Mouse (Mus musculus) liver, embryonic 14.5 days (tissue): ENCODE measurements around the gene Tyw1. TPM values are rescaled to one million over a fixed set of nuclear protein-coding genes. Genes with fewer than 3 reads are reported as not detected.

ENCODE experiments used
- ATAC-seq: fragments of 200-750 bp; cut with Nextera tagmentation; 2 replicates; pipeline ENCODE4 v1.8.0; 2017; ENCODE audit warnings: moderate number of reproducible peaks, mild to moderate bottlenecking, moderate library complexity; ENCODE audit not compliant: insufficient read depth
- DNase-seq, 3 experiments: peaks; one replicate each; pipeline ENCODE4 v3.0.0-alpha.2; 2012 to 2013; ENCODE audit warnings: low read depth in 3 of 3, low spot score in 3 of 3
- H3K27ac ChIP-seq: fragments of 300-500 bp; sonication (generic); 2 replicates; pipeline ENCODE4 v1.5.1; 2014; ENCODE audit warnings: moderate library complexity, mild to moderate bottlenecking, control low read depth, inconsistent platforms
- H3K27me3 ChIP-seq: fragments of 300-500 bp; sonication (generic); 2 replicates; pipeline ENCODE4 v1.6.1; 2014; ENCODE audit warnings: mild to moderate bottlenecking, low read length, moderate library complexity; ENCODE audit not compliant: control insufficient read depth, insufficient read depth
- H3K36me3 ChIP-seq: fragments of 300-500 bp; sonication (generic); replicated peaks from 2 replicates; pipeline ENCODE4 v1.6.1; 2014; ENCODE audit warnings: low read depth; ENCODE audit not compliant: control insufficient read depth, insufficient read depth
- H3K4me1 ChIP-seq, 2 experiments: fragments of 200-500 bp in 1 of 2; fragments of 300-500 bp in 1 of 2; sonication (generic) in 1 of 2; replicated peaks; 2 replicates each; pipeline ENCODE4 v1.6.1; 2012 to 2014; ENCODE audit warnings: antibody characterized with exemption in 1 of 2, inconsistent platforms in 1 of 2, low read length in 1 of 2; ENCODE audit not compliant: control insufficient read depth in 2 of 2, insufficient read depth in 2 of 2
- H3K4me2 ChIP-seq: fragments of 300-500 bp; sonication (generic); 2 replicates; pipeline ENCODE4 v1.6.1; 2014; ENCODE audit warnings: low read depth, mild to moderate bottlenecking, control low read depth, moderate library complexity
- H3K4me3 ChIP-seq, 2 experiments: fragments of 200-500 bp in 1 of 2; fragments of 300-500 bp in 1 of 2; sonication (generic) in 1 of 2; 2 replicates each; pipeline ENCODE4 v1.5.1; 2012 to 2014; ENCODE audit warnings: low read depth in 2 of 2, low read length in 2 of 2, mild to moderate bottlenecking in 2 of 2, control low read depth in 1 of 2, inconsistent platforms in 1 of 2, moderate library complexity in 1 of 2; ENCODE audit not compliant: insufficient read depth in 1 of 2
- H3K9ac ChIP-seq: fragments of 300-500 bp; sonication (generic); replicated peaks from 2 replicates; pipeline ENCODE4 v1.6.1; 2014; ENCODE audit warnings: mild to moderate bottlenecking, control low read depth, moderate library complexity
- H3K9me3 ChIP-seq: fragments of 300-500 bp; sonication (generic); 2 replicates; pipeline ENCODE4 v1.6.1; 2016; ENCODE audit warnings: low read length, mixed read lengths; ENCODE audit not compliant: control insufficient read depth
- CTCF ChIP-seq: IDR thresholded peaks from 2 replicates; pipeline ENCODE4 v1.5.1; 2016; ENCODE audit warnings: antibody characterized with exemption, low read depth, control low read depth
- EP300 ChIP-seq: IDR thresholded peaks from 2 replicates; pipeline ENCODE4 v1.6.1; 2016; ENCODE audit warnings: antibody characterized with exemption, low read depth
- WGBS: fragments of 180-500 bp; shearing (Covaris S2); extraction: QIAGEN DNeasy Blood & Tissue Kit; methylation state at CpG from one replicate; pipeline ENCODE4 v1.1.7; 2014; ENCODE audit not compliant: insufficient replicate concordance; 5-methylcytosine and 5-hydroxymethylcytosine counted together
- polyA plus RNA-seq, 2 experiments: library from polyadenylated mRNA; depleted of rRNA in 1 of 2; stranded (reverse) in 1 of 2; unstranded in 1 of 2; fragments of >200 nt; fragmentation: Nextera tagmentation in 1 of 2; extraction: Ambion mirVana in 1 of 2; gene quantifications; 2 replicates each; pipeline versions ENCODE4 v1.2.1 to v1.2.3; 2012 to 2014

The Tyw1 gene
- polyA plus RNA-seq, 2 experiments: 6.8 to 12.1 TPM

- TF ChIP-seq EP300 (no peak), CTCF (no peak)
- Histone ChIP-seq H3K4me1 (peaks cover 5 to 21% of the 10 kb centered on the region in 2 experiments), H3K27ac (peak overlapping the region; percentile 30), H3K36me3 (peaks cover 14% of the 10 kb centered on the region), H3K9me3 (no peaks in the 10 kb centered on the region), H3K4me3 (peak overlapping the region; percentile 91 to 95), H3K27me3 (no peaks in the 10 kb centered on the region), H3K9ac (peak overlapping the region; percentile 67), H3K4me2 (peak overlapping the region; percentile 94)
- ATAC-seq (no peak), DNase-seq (no peak)
- 5% methylated on average over 8 of the region's 8 CpGs for WGBS
Observed at GRCm38 (mm10) chr5:130257303-130257702, 1.9 kb downstream of the Tyw1 start.

GRCm38 (mm10) chr5:130263454-130263853, 8.0 kb downstream of the Tyw1 start:
- H3K4me1 ChIP-seq: peaks cover 0 to 6% of the 10 kb centered on the region in 2 experiments; a peak in 3 of 4 replicates
- H3K36me3 ChIP-seq: peaks cover 10% of the 10 kb centered on the region; the same call in 1 of the 2 replicates
- no peak overlapping the region for H3K9ac ChIP-seq
- H3K27ac ChIP-seq: no peak overlapping the region
- TF ChIP-seq EP300: no peak
- peak; percentile 39 for TF ChIP-seq CTCF
- WGBS: 72% methylated on average over 11 of the region's 11 CpGs
- ATAC-seq (no peak), DNase-seq (no peak)
- H3K4me3 ChIP-seq: no peak overlapping the region
- no peaks in the 10 kb centered on the region for H3K27me3 ChIP-seq
- H3K4me2 ChIP-seq: no peak overlapping the region
- H3K9me3 ChIP-seq: no peaks in the 10 kb centered on the region

GRCm38 (mm10) chr5:130264433-130265005, 9.1 kb downstream of the Tyw1 start:
- no peak overlapping the region for H3K27ac ChIP-seq

GRCm38 (mm10) chr5:130266651-130267050, 11.2 kb downstream of the Tyw1 start:
- DNase-seq (peak; percentile 57 to 64 (median 57)), ATAC-seq (peak; percentile 68; the same call in 1 of the 2 replicates)
- 43% methylated on average over 7 of the region's 7 CpGs for WGBS
- TF ChIP-seq CTCF (peak; percentile 94), EP300 (no peak)
- no peak overlapping the region for H3K27ac ChIP-seq
- no peak overlapping the region for H3K9ac ChIP-seq
- H3K27me3 ChIP-seq: no peaks in the 10 kb centered on the region
- H3K36me3 ChIP-seq: peaks cover 13% of the 10 kb centered on the region; the same call in 1 of the 2 replicates
- H3K9me3 ChIP-seq: no peaks in the 10 kb centered on the region
- no peak overlapping the region for H3K4me3 ChIP-seq
- no peak overlapping the region for H3K4me2 ChIP-seq
- peaks cover 0 to 6% of the 10 kb centered on the region in 2 experiments; a peak in 3 of 4 replicates for H3K4me1 ChIP-seq

More at GRCm38 (mm10) chr5:130264433-130265005, 9.1 kb downstream of the Tyw1 start:
- no peak overlapping the region for H3K4me2 ChIP-seq
- DNase-seq (no peak), ATAC-seq (no peak)
- H3K36me3 ChIP-seq: peaks cover 10% of the 10 kb centered on the region; the same call in 1 of the 2 replicates
- no peak for TF ChIP-seq EP300
- TF ChIP-seq CTCF: no peak
- peaks cover 0 to 6% of the 10 kb centered on the region in 2 experiments; a peak in 3 of 4 replicates for H3K4me1 ChIP-seq
- WGBS: 78% methylated on average over 6 of the region's 6 CpGs
- H3K9ac ChIP-seq: no peak overlapping the region
- no peaks in the 10 kb centered on the region for H3K9me3 ChIP-seq
- H3K27me3 ChIP-seq: no peaks in the 10 kb centered on the region
- H3K4me3 ChIP-seq: no peak overlapping the region

- no peak overlapping the region for H3K4me2 ChIP-seq
- no peaks in the 10 kb centered on the region for H3K9me3 ChIP-seq
- H3K27ac ChIP-seq: no peak overlapping the region
- no peak for ATAC-seq
- no peak overlapping the region for H3K4me3 ChIP-seq
- peak in 1 of 3 experiments; percentile 27 for DNase-seq
- H3K4me1 ChIP-seq: peaks cover 0 to 6% of the 10 kb centered on the region in 2 experiments; a peak in 3 of 4 replicates
- no peak overlapping the region for H3K9ac ChIP-seq
- TF ChIP-seq EP300 (no peak), CTCF (peak; percentile 72)
- H3K36me3 ChIP-seq: peaks cover 13% of the 10 kb centered on the region; the same call in 1 of the 2 replicates
- WGBS: 87% methylated on average over 1 of the region's 1 CpGs
- no peaks in the 10 kb centered on the region for H3K27me3 ChIP-seq
Observed at GRCm38 (mm10) chr5:130267316-130267715, 11.9 kb downstream of the Tyw1 start.
